Comparison of ENCODE assay signal across 19 mouse cellular contexts in genomic region chr9:57141417-57142353, GRCm38 (mm10). TPM values are rescaled to one million over a fixed set of nuclear protein-coding genes. Genes with fewer than 3 reads are reported as not detected.
DNase-seq lines count a peak whose midpoint lies in the region; ATAC-seq and TF ChIP-seq lines count a peak whose summit lies in the region.
"Had no signal": no experiment of that assay in that cellular context is flagged by ENCODE, and none has a peak within 500 bp of the region (broad histone marks: within the 10 kb centered on the region; RNA-seq: fewer than 3 reads in every experiment).

No protein-coding gene starts in this region.

- peak; percentile 75 for ATAC-seq in granulocyte monocyte progenitor cell, adult 5-6 weeks (replicated peaks; ENCODE audit: poor library complexity, severe bottlenecking)
- no peak for ATAC-seq in frontal cortex, adult (ENCODE audit: low TSS enrichment)
- ATAC-seq: forebrain, embryonic 13.5 days; forebrain, embryonic 15.5 days had no signal

- no peak for TF ChIP-seq POLR2A in bone marrow macrophage, adult 2 months (IDR thresholded peaks at IDR 0.05; ENCODE audit: borderline replicate concordance, low read depth, low read length)

- WGBS in heart, embryonic 10.5 days = 82% methylated on average over 17 of the region's 17 CpGs

- H3K9me3 ChIP-seq in heart, embryonic 10.5 days = no peaks in the 10 kb centered on the region
- no peaks in the 10 kb centered on the region for H3K9me3 ChIP-seq in megakaryocyte, embryonic 14.5 days
- H3K9me3 ChIP-seq: embryonic facial prominence, embryonic 10.5 days; embryonic facial prominence, embryonic 12.5 days; forebrain, embryonic 13.5 days; forebrain, embryonic 15.5 days had no signal

- DNase-seq in heart, adult 11 months = peak; percentile 87
- no peak for DNase-seq in heart, embryonic 10.5 days (ENCODE audit: low spot score)
- no peak for DNase-seq in left cerebral cortex, adult 11 months (ENCODE audit: low spot score)
- DNase-seq in thymus, adult 18-20 months = no peak
- DNase-seq: adrenal gland, adult 2 months; adrenal gland, postnatal 10 days; adrenal gland, postnatal 25 days; cerebellum, adult 11-12 months; cerebellum, adult 2 months; cerebellum, adult 9-11 months; cerebellum, postnatal 25 days had no signal

- no peaks in the 10 kb centered on the region for H3K27me3 ChIP-seq in heart, embryonic 10.5 days (ENCODE audit: insufficient read depth, poor library complexity, severe bottlenecking)
- no peaks in the 10 kb centered on the region for H3K27me3 ChIP-seq in megakaryocyte, embryonic 14.5 days (replicated peaks)
- H3K27me3 ChIP-seq: embryonic facial prominence, embryonic 12.5 days; forebrain, embryonic 13.5 days; forebrain, embryonic 15.5 days had no signal

- H3K36me3 ChIP-seq in heart, embryonic 10.5 days = peaks cover 81% of the 10 kb centered on the region
- H3K36me3 ChIP-seq in megakaryocyte, embryonic 14.5 days (replicated peaks; ENCODE audit: low read length) = peaks cover 93% of the 10 kb centered on the region

- H3K4me3 ChIP-seq in heart, embryonic 10.5 days = no peak overlapping the region
- H3K4me3 ChIP-seq in bone marrow macrophage, adult 2 months (ENCODE audit: insufficient read depth, low read length) = no peak overlapping the region
- H3K4me3 ChIP-seq in megakaryocyte, embryonic 14.5 days (replicated peaks) = peak overlapping the region; percentile 8
- H3K4me3 ChIP-seq: embryonic facial prominence, embryonic 10.5 days; embryonic facial prominence, embryonic 12.5 days; forebrain, embryonic 13.5 days; forebrain, embryonic 15.5 days had no signal

- no peak overlapping the region for H3K27ac ChIP-seq in heart, embryonic 10.5 days
- H3K27ac ChIP-seq in bone marrow macrophage, adult 2 months (ENCODE audit: insufficient read depth, low read depth, low read length) = peak overlapping the region; percentile 17
- H3K27ac ChIP-seq: embryonic facial prominence, embryonic 10.5 days; embryonic facial prominence, embryonic 12.5 days; forebrain, embryonic 13.5 days; forebrain, embryonic 15.5 days had no signal

- H3K4me1 ChIP-seq in heart, embryonic 10.5 days = 0 out of 2 replicates have a peak, but pooled peaks cover 4% of the 10 kb centered on the region
- peaks cover 16% of the 10 kb centered on the region for H3K4me1 ChIP-seq in bone marrow macrophage, adult 2 months (ENCODE audit: control insufficient read depth, insufficient read depth, low read length)
- H3K4me1 ChIP-seq in megakaryocyte, embryonic 14.5 days = peaks cover 7% of the 10 kb centered on the region

- no peak for TF ChIP-seq CTCF in bone marrow macrophage, adult 2 months (IDR thresholded peaks at IDR 0.05; ENCODE audit: low read depth, low read length)

RNA-seq across cellular contexts. Expression of gene Neil1, which starts 6.4 kb away (rescaled TPM):
- 4.5 TPM in 2 replicates for polyA plus RNA-seq in heart, embryonic 10.5 days (2016; fragmentation: Nextera tagmentation; extraction: Ambion mirVana)
- polyA plus RNA-seq in bone marrow macrophage, adult 2 months (2012; ENCODE audit: insufficient read depth, insufficient read length, missing spikeins) = 11.0 and 12.5 TPM in 2 replicates
- 2.6 and 10.2 TPM in 2 replicates for total RNA-seq in granulocyte monocyte progenitor cell, adult 5-6 weeks (2014; fragmentation: Nextera tagmentation)
- total RNA-seq in granulocyte monocyte progenitor cell, adult 5-6 weeks (2017) = 0.88 and 1.9 TPM in 2 replicates
- polyA plus RNA-seq in megakaryocyte, embryonic 14.5 days (2012; ENCODE audit: insufficient read depth, low replicate concordance) = 9.2 and 10.4 TPM in 2 replicates

RNA-seq across cellular contexts. Expression of gene Man2c1, which starts 11.2 kb away (rescaled TPM):
- 73.7 and 78.3 TPM in 2 replicates for polyA plus RNA-seq in heart, embryonic 10.5 days (2016; fragmentation: Nextera tagmentation; extraction: Ambion mirVana)
- 83.8 and 117 TPM in 2 replicates for polyA plus RNA-seq in bone marrow macrophage, adult 2 months (2012; ENCODE audit: insufficient read depth, insufficient read length, missing spikeins)
- 74.7 and 103 TPM in 2 replicates for total RNA-seq in granulocyte monocyte progenitor cell, adult 5-6 weeks (2014; fragmentation: Nextera tagmentation)
- total RNA-seq in granulocyte monocyte progenitor cell, adult 5-6 weeks (2017) = 43.3 and 63.9 TPM in 2 replicates
- 50.4 and 95.7 TPM in 2 replicates for polyA plus RNA-seq in megakaryocyte, embryonic 14.5 days (2012; ENCODE audit: insufficient read depth, low replicate concordance)

RNA-seq across cellular contexts. Expression of gene Commd4, which starts 16.4 kb away (rescaled TPM):
- 79.9 and 92.8 TPM in 2 replicates for polyA plus RNA-seq in heart, embryonic 10.5 days (2016; fragmentation: Nextera tagmentation; extraction: Ambion mirVana)
- 67.7 and 71.5 TPM in 2 replicates for polyA plus RNA-seq in bone marrow macrophage, adult 2 months (2012; ENCODE audit: insufficient read depth, insufficient read length, missing spikeins)
- total RNA-seq in granulocyte monocyte progenitor cell, adult 5-6 weeks (2014; fragmentation: Nextera tagmentation) = 82.2 and 104 TPM in 2 replicates
- 62.4 and 73.0 TPM in 2 replicates for total RNA-seq in granulocyte monocyte progenitor cell, adult 5-6 weeks (2017)
- 35.2 and 48.8 TPM in 2 replicates for polyA plus RNA-seq in megakaryocyte, embryonic 14.5 days (2012; ENCODE audit: insufficient read depth, low replicate concordance)
